Mouse (Mus musculus) layer of hippocampus, adult 2 months (tissue): ENCODE data around the gene Fermt2. TPM values are rescaled to one million over a fixed set of nuclear protein-coding genes. Genes with fewer than 3 reads are reported as not detected.

Experiments used
- DNase-seq, 2 experiments: peaks; one replicate each; pipeline ENCODE4 v3.0.0; 2022; ENCODE audit warnings: low spot score in 2 of 2
- H3K27ac ChIP-seq: fragments of 200-600 bp; 2 replicates; pipeline ENCODE4 v1.8.1; 2022
- H3K4me3 ChIP-seq: fragments of 200-600 bp; 2 replicates; pipeline ENCODE4 v1.8.1; 2022; ENCODE audit warnings: mild to moderate bottlenecking
- CTCF ChIP-seq: fragments of 200-600 bp; conservative IDR thresholded peaks from 2 replicates; pipeline ENCODE4 v1.8.1; 2022; ENCODE audit warnings: antibody characterized with exemption, mild to moderate bottlenecking, moderate library complexity
- long read RNA-seq, 2 experiments: library from polyadenylated mRNA; stranded (forward); transcript quantifications; one replicate each; pipeline ENCODE4 v2.0.0; 2021; ENCODE audit warnings: borderline mapping rate in 2 of 2
- total RNA-seq, 2 experiments: library from RNA; stranded (reverse); gene quantifications; 2 replicates each; pipeline ENCODE4 v1.2.3; 2021

Gene Fermt2
- 100 to 1,000 TPM in 1 of 2 experiments, 10 to 100 TPM in 1; 90.8 to 100 TPM for total RNA-seq
- long read RNA-seq, experiment 1, transcript Fermt2-201 (15 exons, 3,293 nt) = major isoform, 26 of 68 reads
- long read RNA-seq, experiment 1, partial matches to known transcripts = 13 of 68 reads
- long read RNA-seq, experiment 1, other reads (novel, unspliced or antisense) = 29 of 68 reads
- long read RNA-seq, experiment 2, transcript Fermt2-201 (15 exons, 3,293 nt) = major isoform, 20 of 63 reads
- long read RNA-seq, experiment 2, partial matches to known transcripts = 15 of 63 reads
- long read RNA-seq, experiment 2, other reads (novel, unspliced or antisense) = 28 of 63 reads

DNA sequence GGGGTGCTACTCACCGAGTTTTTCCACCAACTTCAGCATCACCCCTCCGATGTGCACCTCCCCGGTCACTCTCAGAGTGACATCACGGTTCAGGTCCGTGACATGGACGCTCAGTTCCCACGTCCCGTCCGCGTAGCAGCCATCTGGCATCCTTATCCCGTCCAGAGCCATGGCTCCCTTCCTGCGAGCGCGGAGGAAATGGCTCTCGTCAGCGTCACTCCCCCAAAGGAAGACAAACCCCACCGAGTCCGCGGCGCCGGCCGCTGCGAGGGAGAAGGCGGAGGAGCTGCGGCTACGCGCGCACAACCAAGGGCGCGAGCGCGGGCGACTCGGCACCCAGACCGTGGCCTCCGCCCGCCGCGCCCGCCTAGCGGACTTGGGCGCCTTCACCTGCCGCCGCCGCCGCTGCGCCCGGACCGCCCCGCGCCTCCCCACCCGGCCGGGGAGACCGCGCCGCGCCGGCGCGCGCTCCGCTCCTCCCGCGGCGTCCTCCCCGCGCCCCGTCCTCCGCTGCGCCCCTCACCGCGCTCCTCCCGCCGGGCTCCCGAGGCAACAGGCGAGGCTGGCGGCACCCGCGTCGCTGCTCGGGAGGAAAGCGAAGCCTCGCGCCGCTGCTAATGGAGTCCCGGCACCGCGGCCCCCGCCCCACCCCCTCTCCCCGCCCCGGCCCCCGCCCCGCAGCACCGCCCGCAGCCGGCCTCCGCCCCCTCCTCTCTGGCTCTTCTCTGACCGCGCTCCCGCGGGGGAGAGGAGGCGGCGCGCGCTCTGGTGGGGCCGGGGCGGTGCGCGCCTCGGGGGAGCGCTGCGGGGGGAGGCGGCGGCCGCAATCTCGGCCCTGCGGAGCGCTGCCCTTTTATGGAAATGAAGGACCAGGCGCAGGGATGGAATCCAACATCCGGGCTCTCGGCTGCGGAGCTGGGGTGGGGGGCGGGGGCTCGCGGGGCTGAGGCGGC, at the start of gene Fermt2:
Gene Fermt2, minus strand, starts transcription at position 708 of the 953 bp plus-strand sequence.
- DNase-seq = peak; percentile 74 to 75
- no peak for TF ChIP-seq CTCF
- Histone ChIP-seq H3K27ac (peak within 1 kb of the TSS; percentile 98), H3K4me3 (peak within 1 kb of the TSS; percentile 81)

- TF ChIP-seq CTCF = peak; percentile 81
- peak overlapping the region; percentile 15; the same call in 1 of the 2 replicates for H3K4me3 ChIP-seq
- DNase-seq = peak; percentile 28 to 70
- H3K27ac ChIP-seq = peak overlapping the region; percentile 92
Measured at GRCm38 (mm10) chr14:45566066-45566937, 36.4 kb upstream of the Fermt2 start.

DNA sequence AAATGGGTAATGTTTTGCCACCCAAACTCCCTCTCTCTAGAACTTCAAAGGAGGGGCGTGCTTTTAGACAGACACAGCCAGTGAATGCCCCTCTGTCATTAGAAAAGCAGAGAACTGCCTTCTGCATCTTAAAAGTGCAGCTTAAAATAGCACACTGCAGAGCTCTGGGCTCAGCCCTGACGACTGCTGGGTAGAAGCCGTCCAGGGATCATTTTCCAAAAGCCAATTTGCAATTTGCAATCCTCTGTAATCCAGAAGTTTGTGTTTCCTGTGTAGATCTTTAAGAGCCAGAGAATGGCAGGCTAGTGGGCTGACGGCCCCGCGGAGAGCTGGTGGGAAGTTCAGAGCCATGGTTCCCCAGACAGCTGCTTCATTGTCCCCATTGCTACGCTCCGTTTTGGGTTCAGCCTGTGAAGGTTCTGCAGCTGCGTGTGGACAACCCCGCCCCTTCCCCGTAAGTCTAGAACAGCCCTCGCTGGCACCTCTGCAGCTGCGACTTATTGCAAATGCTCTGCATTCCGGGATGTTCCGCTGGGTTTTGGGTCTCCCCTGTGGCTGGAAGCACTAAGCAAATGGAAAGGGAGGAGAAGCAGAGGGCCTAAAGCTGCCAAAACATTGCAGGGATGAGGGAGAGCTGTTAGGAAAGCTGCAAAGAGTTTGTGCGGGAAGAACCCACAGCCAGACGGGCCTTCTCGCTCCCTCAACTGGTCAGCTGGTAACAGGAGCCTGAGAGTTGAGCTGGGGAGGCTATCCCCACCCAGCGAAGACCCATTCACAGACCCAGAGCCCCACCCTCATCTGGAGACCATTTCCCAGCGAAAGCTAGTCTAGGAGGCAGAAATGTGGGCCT, 35.5 kb upstream of the Fermt2 start:
- H3K4me3 ChIP-seq = peak overlapping the region; percentile 29
- peak; percentile 38 to 48 for DNase-seq
- H3K27ac ChIP-seq = peak overlapping the region; percentile 92
- TF ChIP-seq CTCF = no peak

DNA sequence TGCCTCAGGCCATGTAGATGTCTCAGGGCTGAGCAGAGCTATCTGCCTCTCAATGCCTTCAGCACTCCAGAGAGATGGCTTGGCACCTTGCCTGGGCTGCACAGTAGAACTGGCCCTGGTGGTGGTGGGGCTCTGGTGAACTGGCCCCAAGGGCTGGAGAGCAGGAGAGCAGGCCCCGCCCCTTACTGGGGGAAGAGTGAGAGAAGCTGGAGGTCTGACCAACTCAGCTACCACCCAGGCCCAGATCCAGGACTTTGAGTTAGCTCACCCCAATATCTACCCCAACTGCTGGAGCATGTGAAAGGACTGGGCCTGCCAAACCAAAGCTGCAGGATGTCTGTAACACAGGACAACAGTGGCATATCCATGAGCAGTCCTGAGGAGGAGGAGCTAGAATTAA, 33.7 kb upstream of the Fermt2 start:
- no peak overlapping the region for H3K4me3 ChIP-seq
- DNase-seq = no peak
- H3K27ac ChIP-seq = peak overlapping the region; percentile 92
- no peak for TF ChIP-seq CTCF

DNA sequence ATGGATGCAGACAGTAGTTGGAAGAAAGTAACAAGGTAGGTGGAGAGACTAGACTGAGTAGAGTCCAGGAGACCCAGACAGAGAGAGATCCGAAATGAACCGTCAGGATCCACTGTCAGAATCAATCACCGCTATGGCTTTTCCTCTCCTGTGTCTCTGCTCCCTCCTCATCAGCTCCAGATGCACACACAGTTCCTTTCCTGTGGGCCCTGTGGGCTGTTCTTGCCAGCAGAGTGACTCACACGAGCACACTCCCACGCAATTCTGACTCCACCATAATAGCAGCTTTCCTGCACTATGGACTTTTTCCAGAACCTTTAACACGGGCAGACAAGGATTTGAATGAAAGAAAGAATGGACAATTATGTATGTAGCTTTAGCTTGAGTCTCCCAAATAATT, 31.8 kb upstream of the Fermt2 start:
- H3K27ac ChIP-seq = peak overlapping the region; percentile 28; the same call in 1 of the 2 replicates
- TF ChIP-seq CTCF = no peak
- peak in 1 of 2 experiments; percentile 67 for DNase-seq
- H3K4me3 ChIP-seq = no peak overlapping the region

- H3K4me3 ChIP-seq = no peak overlapping the region
Measured at GRCm38 (mm10) chr14:45559018-45559417, 29.1 kb upstream of the Fermt2 start.

DNA sequence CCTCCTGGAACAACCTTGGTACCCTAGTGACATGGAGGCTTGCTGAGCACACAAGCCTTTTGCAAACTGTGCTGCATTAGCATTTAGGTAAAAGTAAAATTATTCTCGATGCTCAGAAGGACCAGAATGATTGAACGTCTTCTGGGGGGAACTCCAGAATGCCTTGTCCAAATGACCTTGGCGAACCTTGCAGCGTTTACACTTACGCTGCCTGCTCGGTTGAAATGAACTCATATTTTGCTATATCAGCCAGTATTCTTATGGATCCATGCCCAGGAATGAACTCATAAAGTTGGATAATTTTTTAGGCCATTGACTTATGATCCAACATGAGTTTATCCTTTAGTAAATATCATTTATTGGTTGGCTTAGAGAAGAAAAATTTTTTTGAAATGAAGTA, 24.4 kb upstream of the Fermt2 start:
- DNase-seq = no peak
- TF ChIP-seq CTCF = no peak

More at GRCm38 (mm10) chr14:45559018-45559417, 29.1 kb upstream of the Fermt2 start:
- TF ChIP-seq CTCF = no peak
- DNase-seq = no peak
- peak overlapping the region; percentile 29; the same call in 1 of the 2 replicates for H3K27ac ChIP-seq

GRCm38 (mm10) chr14:45553854-45554253, 23.9 kb upstream of the Fermt2 start:
- peak; percentile 72 to 75 for DNase-seq
- TF ChIP-seq CTCF = no peak
- Histone ChIP-seq H3K4me3 (no peak overlapping the region), H3K27ac (no peak overlapping the region)

More for the DNA sequence above, 24.4 kb upstream of the Fermt2 start:
- Histone ChIP-seq H3K4me3 (no peak overlapping the region), H3K27ac (no peak overlapping the region)

GRCm38 (mm10) chr14:45552431-45552830, 22.5 kb upstream of the Fermt2 start:
- Histone ChIP-seq H3K4me3 (no peak overlapping the region), H3K27ac (no peak overlapping the region)
- no peak for DNase-seq
- TF ChIP-seq CTCF = peak; percentile 38

DNA sequence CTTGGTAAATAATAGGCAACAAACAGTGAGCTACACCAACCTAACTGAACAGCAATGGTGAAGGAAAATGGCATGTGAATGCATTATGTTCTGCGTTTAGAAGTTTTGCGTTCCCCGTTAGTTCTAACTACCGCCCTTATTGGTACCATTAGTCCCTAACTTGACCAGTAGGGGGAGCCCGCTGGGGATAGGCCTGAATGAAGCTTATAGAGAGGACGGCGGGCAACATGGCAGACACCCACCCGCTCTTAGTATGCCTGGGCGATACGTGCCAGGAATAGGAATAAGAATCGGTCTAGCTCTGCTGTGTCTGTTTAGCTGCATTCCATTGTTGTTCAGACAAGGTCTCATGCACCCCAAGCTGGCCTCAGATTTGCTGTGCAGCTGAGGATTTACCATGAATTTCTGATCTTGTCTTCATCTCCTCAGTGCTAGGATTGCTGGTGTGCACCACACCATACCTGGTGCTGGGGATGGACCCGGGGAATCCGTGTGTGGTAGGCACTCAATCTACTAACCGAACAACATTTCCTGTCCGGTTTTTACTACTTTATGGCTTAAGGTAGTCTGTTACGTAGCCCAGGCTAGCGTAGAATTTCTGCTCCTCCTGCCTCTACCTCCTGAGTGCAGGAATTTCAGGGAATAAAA, 21.3 kb upstream of the Fermt2 start:
- peak; percentile 78 for TF ChIP-seq CTCF
- Histone ChIP-seq H3K4me3 (no peak overlapping the region), H3K27ac (no peak overlapping the region)
- DNase-seq = peak in 1 of 2 experiments; percentile 36
